Mouse (Mus musculus) intestine, embryonic 14.5 days (tissue): ENCODE measurements around the gene Fstl4. TPM values are rescaled to one million over a fixed set of nuclear protein-coding genes. Genes with fewer than 3 reads are reported as not detected.

ENCODE experiments used
- ATAC-seq: fragments of 200-750 bp; cut with Nextera tagmentation; replicated peaks from 2 replicates; pipeline ENCODE4 v1.8.0; 2017; ENCODE audit warnings: low read depth, moderate number of reproducible peaks, moderate TSS enrichment, moderate library complexity; ENCODE audit not compliant: low FRiP score, low TSS enrichment
- DNase-seq: peaks from one replicate; pipeline ENCODE4 v3.0.0-alpha.2; 2018; ENCODE audit warnings: low spot score
- H3K27ac ChIP-seq: fragments of 300-500 bp; sonication (generic); 2 replicates; pipeline ENCODE4 v1.5.1; 2014; ENCODE audit warnings: low read depth, mild to moderate bottlenecking, control low read depth
- H3K27me3 ChIP-seq: fragments of 300-500 bp; sonication (generic); replicated peaks from 2 replicates; pipeline ENCODE4 v1.6.1; 2014; ENCODE audit warnings: low read length, control low read depth; ENCODE audit not compliant: control insufficient read depth, insufficient read depth
- H3K36me3 ChIP-seq: fragments of 300-500 bp; sonication (generic); 2 replicates; pipeline ENCODE4 v1.6.1; 2014; ENCODE audit warnings: low read length, control low read depth; ENCODE audit not compliant: control insufficient read depth, insufficient read depth
- H3K4me1 ChIP-seq: fragments of 300-500 bp; sonication (generic); replicated peaks from 2 replicates; pipeline ENCODE4 v1.6.1; 2014; ENCODE audit warnings: low read length, control low read depth, mixed read lengths; ENCODE audit not compliant: control insufficient read depth, insufficient read depth
- H3K4me2 ChIP-seq: fragments of 300-500 bp; sonication (generic); 2 replicates; pipeline ENCODE4 v1.6.1; 2014; ENCODE audit warnings: low read length
- H3K4me3 ChIP-seq: fragments of 300-500 bp; sonication (generic); 2 replicates; pipeline ENCODE4 v1.5.1; 2014; ENCODE audit warnings: low read depth, low read length, control low read depth, mixed read lengths
- H3K9ac ChIP-seq: fragments of 300-500 bp; sonication (generic); 2 replicates; pipeline ENCODE4 v1.6.1; 2014; ENCODE audit warnings: mild to moderate bottlenecking, low read length
- H3K9me3 ChIP-seq: fragments of 300-500 bp; sonication (generic); 2 replicates; pipeline ENCODE4 v1.6.1; 2016; ENCODE audit warnings: low read length, control low read depth; ENCODE audit not compliant: control insufficient read depth
- WGBS: fragments of 180-500 bp; shearing (Covaris S2); extraction: QIAGEN DNeasy Blood & Tissue Kit; methylation state at CpG from one replicate; pipeline ENCODE4 v1.1.7; 2014; 5-methylcytosine and 5-hydroxymethylcytosine counted together
- polyA plus RNA-seq: library from polyadenylated mRNA; unstranded; fragments of >200 nt; fragmentation: Nextera tagmentation; extraction: Ambion mirVana; gene quantifications from 2 replicates; pipeline ENCODE4 v1.2.1, GENCODE M21; 2014

Fstl4 gene
- polyA plus RNA-seq, 1 experiment from 2014 or later, result 7.7 TPM

GRCm38 (mm10) chr11:52942967-52943366, 178.5 kb downstream of the Fstl4 start:
- Histone ChIP-seq H3K27ac (no peak overlapping the region), H3K9me3 (no peaks in the 10 kb centered on the region), H3K4me2 (no peak overlapping the region), H3K4me3 (no peak overlapping the region), H3K36me3 (no peaks in the 10 kb centered on the region), H3K9ac (no peak overlapping the region), H3K27me3 (no peaks in the 10 kb centered on the region), H3K4me1 (no peaks in the 10 kb centered on the region)
- DNase-seq (no peak), ATAC-seq (no peak)
- 67% methylated on average over 6 of the region's 6 CpGs for WGBS

- DNase-seq, result no peak
- WGBS, result 96% methylated on average over 3 of the region's 3 CpGs
- Histone ChIP-seq H3K4me3 (no peak overlapping the region), H3K4me1 (no peaks in the 10 kb centered on the region), H3K36me3 (no peaks in the 10 kb centered on the region), H3K27me3 (no peaks in the 10 kb centered on the region), H3K4me2 (no peak overlapping the region), H3K9ac (no peak overlapping the region), H3K9me3 (no peaks in the 10 kb centered on the region), H3K27ac (no peak overlapping the region)
- no peak for ATAC-seq
Observed at GRCm38 (mm10) chr11:52954995-52955394, 190.6 kb downstream of the Fstl4 start.

GRCm38 (mm10) chr11:52968809-52969208, 204.4 kb downstream of the Fstl4 start:
- H3K27ac ChIP-seq, result no peak overlapping the region
- no peaks in the 10 kb centered on the region for H3K9me3 ChIP-seq
- no peak overlapping the region for H3K4me3 ChIP-seq
- DNase-seq (no peak), ATAC-seq (no peak)
- no peaks in the 10 kb centered on the region for H3K27me3 ChIP-seq
- H3K9ac ChIP-seq, result no peak overlapping the region
- WGBS, result 65% methylated on average over 9 of the region's 9 CpGs
- H3K4me2 ChIP-seq, result no peak overlapping the region
- no peaks in the 10 kb centered on the region for H3K36me3 ChIP-seq
- no peaks in the 10 kb centered on the region for H3K4me1 ChIP-seq

- Histone ChIP-seq H3K4me2 (no peak overlapping the region), H3K9ac (no peak overlapping the region), H3K4me3 (no peak overlapping the region), H3K27ac (no peak overlapping the region), H3K9me3 (no peaks in the 10 kb centered on the region), H3K36me3 (no peaks in the 10 kb centered on the region), H3K4me1 (no peaks in the 10 kb centered on the region), H3K27me3 (no peaks in the 10 kb centered on the region)
- DNase-seq (no peak), ATAC-seq (no peak)
- 85% methylated on average over 6 of the region's 6 CpGs for WGBS
Observed at GRCm38 (mm10) chr11:52970396-52970795, 206.0 kb downstream of the Fstl4 start.

GRCm38 (mm10) chr11:52986986-52987385, 222.6 kb downstream of the Fstl4 start:
- Histone ChIP-seq H3K36me3 (no peaks in the 10 kb centered on the region), H3K4me3 (no peak overlapping the region), H3K4me1 (no peaks in the 10 kb centered on the region), H3K4me2 (no peak overlapping the region), H3K27ac (no peak overlapping the region), H3K9me3 (no peaks in the 10 kb centered on the region), H3K27me3 (no peaks in the 10 kb centered on the region), H3K9ac (no peak overlapping the region)
- DNase-seq (peak; percentile 38), ATAC-seq (no peak)
- WGBS, result 86% methylated on average over 8 of the region's 8 CpGs

- Histone ChIP-seq H3K4me3 (no peak overlapping the region), H3K9ac (no peak overlapping the region), H3K27ac (no peak overlapping the region), H3K9me3 (no peaks in the 10 kb centered on the region), H3K27me3 (no peaks in the 10 kb centered on the region), H3K4me1 (no peaks in the 10 kb centered on the region), H3K36me3 (no peaks in the 10 kb centered on the region), H3K4me2 (no peak overlapping the region)
- no peak for DNase-seq
- 88% methylated on average over 5 of the region's 5 CpGs for WGBS
- ATAC-seq, result no peak
Observed at GRCm38 (mm10) chr11:52994688-52995087, 230.3 kb downstream of the Fstl4 start.

GRCm38 (mm10) chr11:52996434-52997093, 232.1 kb downstream of the Fstl4 start:
- Histone ChIP-seq H3K4me3 (no peak overlapping the region), H3K27ac (no peak overlapping the region), H3K9me3 (no peaks in the 10 kb centered on the region), H3K27me3 (no peaks in the 10 kb centered on the region), H3K36me3 (no peaks in the 10 kb centered on the region), H3K9ac (no peak overlapping the region), H3K4me1 (no peaks in the 10 kb centered on the region), H3K4me2 (no peak overlapping the region)
- 75% methylated on average over 16 of the region's 16 CpGs for WGBS
- DNase-seq (peak; percentile 35), ATAC-seq (no peak)

GRCm38 (mm10) chr11:52997421-52997820, 233.0 kb downstream of the Fstl4 start:
- Histone ChIP-seq H3K4me2 (no peak overlapping the region), H3K4me3 (no peak overlapping the region), H3K4me1 (no peaks in the 10 kb centered on the region), H3K9ac (no peak overlapping the region), H3K27ac (no peak overlapping the region), H3K27me3 (no peaks in the 10 kb centered on the region), H3K9me3 (no peaks in the 10 kb centered on the region), H3K36me3 (no peaks in the 10 kb centered on the region)
- ATAC-seq, result no peak
- WGBS, result 42% methylated on average over 4 of the region's 4 CpGs
- DNase-seq, result no peak

GRCm38 (mm10) chr11:53000226-53000625, 235.8 kb downstream of the Fstl4 start:
- no peak for ATAC-seq
- DNase-seq, result no peak
- Histone ChIP-seq H3K4me3 (no peak overlapping the region), H3K27me3 (no peaks in the 10 kb centered on the region), H3K4me1 (peaks cover 5% of the 10 kb centered on the region; the same call in 1 of the 2 replicates), H3K4me2 (no peak overlapping the region), H3K9me3 (no peaks in the 10 kb centered on the region), H3K9ac (no peak overlapping the region), H3K27ac (no peak overlapping the region), H3K36me3 (no peaks in the 10 kb centered on the region)
- 87% methylated on average over 11 of the region's 11 CpGs for WGBS
